Mouse (Mus musculus) gastrocnemius, postnatal 4 days (tissue): Measurements from ENCODE around the gene Kel. TPM values are rescaled to one million over a fixed set of nuclear protein-coding genes. Genes with fewer than 3 reads are reported as not detected.

Source experiments
- DNase-seq, 2 experiments: peaks; one replicate each; pipeline ENCODE4 v3.0.0; 2021 to 2022; ENCODE audit warnings: low spot score in 2 of 2, mixed read lengths in 2 of 2
- long read RNA-seq, 2 experiments: library from polyadenylated mRNA; stranded (forward); transcript quantifications; one replicate each; pipeline ENCODE4 v2.0.0; 2021
- total RNA-seq, 2 experiments: library from RNA; stranded (reverse); gene quantifications; 2 replicates each; pipeline ENCODE4 v1.2.3; 2021

The Kel gene
- 1 to 10 TPM in 1 of 2 experiments, under 1 TPM in 1; 0.78 to 1.4 TPM for total RNA-seq
- long read RNA-seq, experiment 1, result 0 reads
- long read RNA-seq, experiment 2, partial matches to known transcripts, result 2 of 6 reads
- long read RNA-seq, experiment 2, other reads (novel, unspliced or antisense), result 4 of 6 reads

DNA sequence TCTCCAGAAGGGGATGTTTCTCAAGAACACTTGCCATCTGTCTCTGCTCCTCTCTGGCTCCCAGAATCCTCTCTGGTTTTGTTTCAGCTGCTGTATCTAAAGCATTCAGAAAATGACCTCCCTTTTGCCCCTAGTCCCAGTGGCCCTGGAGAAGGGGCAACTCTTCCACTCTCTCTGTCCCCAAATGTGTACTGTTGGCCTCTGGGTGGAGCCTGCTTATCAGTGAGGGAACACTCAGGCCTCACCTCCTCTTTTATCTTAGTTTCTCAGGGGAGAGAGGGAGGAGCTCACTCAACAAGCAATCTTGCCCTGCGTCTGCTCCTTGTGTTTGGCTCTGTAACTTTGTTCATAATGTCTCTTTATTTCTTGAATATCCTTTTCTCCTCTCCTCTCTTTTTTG is at the start of gene Kel:
Gene Kel (minus strand): TSS at position 217 of the 400 bp plus-strand sequence.
- DNase-seq, result no peak

DNA sequence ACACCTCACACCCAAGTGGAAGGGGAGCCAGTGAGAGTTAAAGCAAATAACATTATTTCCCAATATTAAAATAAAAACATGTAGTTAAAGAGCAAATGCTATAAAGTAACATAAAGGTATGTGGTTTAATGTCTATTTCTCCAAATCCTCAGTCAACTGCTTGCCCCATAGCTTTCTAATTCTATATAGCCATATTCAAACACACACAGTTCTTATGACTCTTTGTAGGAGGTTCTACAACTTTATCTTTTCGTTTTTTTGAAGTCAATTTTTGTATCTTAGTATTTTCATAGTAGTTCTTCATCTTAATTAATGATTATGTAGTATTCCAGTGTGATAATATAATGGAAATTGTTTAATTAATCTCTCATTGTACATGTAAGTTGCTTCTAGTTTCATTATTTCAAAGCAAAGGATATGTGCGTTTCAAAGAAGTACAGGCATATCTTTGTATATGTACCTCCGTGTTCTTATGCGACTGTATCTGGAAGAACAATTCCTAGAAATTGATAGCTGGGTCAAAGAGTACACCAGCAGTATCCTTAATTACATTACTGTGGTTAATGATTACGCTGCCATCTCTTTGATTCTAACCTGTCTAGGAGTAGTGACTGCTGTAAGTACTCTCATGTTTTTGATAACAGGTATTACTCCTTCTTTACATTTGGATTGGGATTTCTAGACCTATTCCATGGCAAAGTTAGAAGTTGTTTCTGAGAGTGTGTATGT is 40.7 kb upstream of the Kel start:
- DNase-seq, result no peak

GRCm38 (mm10) chr6:41741101-41741500 is 37.0 kb upstream of the Kel start:
- DNase-seq, result no peak

DNA sequence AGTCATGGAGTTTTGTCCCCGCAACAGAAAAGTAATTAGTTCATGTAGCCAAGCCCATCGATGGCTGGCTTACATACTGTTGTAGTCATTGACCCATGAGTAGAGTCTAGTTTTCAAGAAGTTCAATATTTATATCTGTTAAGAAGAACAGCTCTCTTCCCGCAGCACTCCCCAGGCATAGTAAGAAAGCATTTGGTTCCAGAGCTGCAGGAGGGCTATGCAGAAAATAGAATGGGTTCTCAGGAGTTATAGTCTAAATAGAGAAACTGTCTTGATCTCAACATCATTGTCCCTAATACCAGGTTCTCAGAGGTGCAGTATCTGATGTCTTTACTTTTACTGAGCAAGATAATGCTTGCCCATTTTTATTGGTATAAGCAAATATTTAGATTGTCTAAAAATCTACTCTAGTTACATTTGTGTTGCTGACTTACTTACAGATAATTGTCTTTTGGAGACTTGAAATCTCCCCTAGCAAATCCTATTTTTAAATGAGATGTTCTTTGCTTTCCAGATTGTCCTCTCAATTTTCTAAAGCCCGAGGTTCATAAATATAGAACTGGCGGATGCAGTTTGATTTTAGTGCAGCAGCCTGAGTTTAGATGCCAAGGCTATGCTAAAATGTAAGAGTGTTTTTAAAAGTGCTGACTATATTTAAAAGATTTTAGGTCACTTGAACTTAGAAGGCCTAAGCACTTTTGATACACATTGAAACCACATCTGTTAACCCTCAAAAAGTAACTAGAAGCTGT is 30.8 kb upstream of the Kel start:
- DNase-seq, result no peak

GRCm38 (mm10) chr6:41727989-41728609 is 24.0 kb upstream of the Kel start:
- DNase-seq, result no peak

GRCm38 (mm10) chr6:41721430-41721829 is 17.3 kb upstream of the Kel start:
- DNase-seq, result no peak

GRCm38 (mm10) chr6:41710281-41710680 is 6.1 kb upstream of the Kel start:
- DNase-seq, result no peak

- no peak for DNase-seq
Measured at GRCm38 (mm10) chr6:41706275-41706674, 2.1 kb upstream of the Kel start.

DNA sequence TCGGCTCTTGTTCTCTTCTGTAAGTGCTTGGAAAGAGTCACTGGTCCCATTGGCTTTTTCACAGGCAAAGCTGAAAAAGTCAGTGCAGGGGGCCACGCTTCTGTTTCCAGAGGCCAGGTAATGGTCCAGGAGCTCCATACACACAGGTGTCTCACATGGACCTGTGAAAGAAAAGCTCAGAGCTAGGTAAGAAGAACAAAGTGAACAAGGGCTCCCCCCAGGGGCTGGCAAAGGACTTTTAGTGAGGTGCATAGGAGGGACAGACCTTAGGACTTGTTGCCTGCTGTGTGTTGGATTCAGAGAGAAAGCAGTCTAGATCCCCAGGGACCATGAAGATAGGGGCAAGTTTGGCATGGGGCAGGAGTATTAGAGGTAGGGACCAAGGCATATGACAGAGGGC is 1.2 kb downstream of the Kel start:
- no peak for DNase-seq

DNA sequence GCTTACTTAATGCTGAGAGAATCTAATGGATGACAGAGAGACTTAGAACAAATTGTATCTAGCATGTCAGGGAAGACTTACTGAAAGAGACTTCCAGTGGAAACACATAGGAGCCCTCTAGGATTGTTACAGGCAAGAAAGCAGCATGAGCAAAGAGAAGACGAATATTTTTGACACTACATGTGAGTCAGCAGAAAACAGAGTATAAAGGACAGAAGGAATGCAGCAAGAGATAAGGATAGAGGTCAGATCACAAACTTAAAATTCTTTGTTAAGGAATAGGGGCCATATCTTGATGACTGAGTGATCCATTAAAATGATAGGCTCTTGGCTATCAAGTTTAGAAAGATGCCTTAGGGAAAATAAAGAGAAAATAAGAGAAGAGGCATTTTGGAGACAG is 2.9 kb downstream of the Kel start:
- DNase-seq, result no peak

GRCm38 (mm10) chr6:41694407-41694806 is 9.7 kb downstream of the Kel start:
- no peak for DNase-seq

DNA sequence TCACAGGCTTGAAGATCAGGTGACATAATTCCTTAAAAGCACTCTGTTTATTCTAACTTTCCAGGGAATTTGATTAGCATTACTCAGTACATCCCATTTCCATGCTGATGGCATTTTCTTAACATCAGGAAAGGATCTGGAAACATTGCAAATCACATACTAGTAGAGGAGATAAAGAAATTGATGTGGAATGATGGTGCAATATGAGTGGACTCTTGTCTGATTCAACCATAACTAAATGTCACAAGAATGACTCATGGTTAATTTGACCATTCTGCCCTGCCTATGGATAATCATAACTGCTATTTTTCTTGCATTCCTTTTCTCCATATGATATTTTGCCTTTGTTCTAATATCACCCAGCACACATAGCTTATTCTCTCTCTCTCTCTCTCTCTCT is 11.9 kb downstream of the Kel start:
- no peak for DNase-seq

- DNase-seq, result no peak
Measured at GRCm38 (mm10) chr6:41685596-41685995, 18.5 kb downstream of the Kel start.

DNA sequence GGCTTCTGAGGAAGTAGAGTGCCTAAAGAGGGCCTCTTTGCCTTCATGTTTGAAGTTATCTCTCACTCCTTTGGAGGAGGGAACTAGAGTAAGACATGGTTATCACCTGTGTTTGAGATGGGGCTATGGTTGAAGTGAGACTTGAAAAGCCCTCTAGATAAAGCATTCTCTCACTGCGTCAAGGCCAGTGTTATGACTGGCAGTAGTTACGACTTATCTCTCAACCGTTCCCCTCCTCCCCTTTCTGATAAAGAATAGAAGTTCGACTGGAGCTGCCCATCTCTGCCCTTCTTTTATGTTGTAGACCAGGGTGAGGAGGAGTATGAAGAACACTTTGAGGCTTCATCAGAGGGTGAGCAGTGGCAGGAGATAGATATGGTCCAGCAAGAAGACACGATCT is 19.2 kb downstream of the Kel start:
- no peak for DNase-seq

GRCm38 (mm10) chr6:41684131-41684530 is 20.0 kb downstream of the Kel start, which contains the start of gene Llcfc1:
Gene Llcfc1 (plus strand): TSS chr6:41684431.
- DNase-seq, result no peak

DNA sequence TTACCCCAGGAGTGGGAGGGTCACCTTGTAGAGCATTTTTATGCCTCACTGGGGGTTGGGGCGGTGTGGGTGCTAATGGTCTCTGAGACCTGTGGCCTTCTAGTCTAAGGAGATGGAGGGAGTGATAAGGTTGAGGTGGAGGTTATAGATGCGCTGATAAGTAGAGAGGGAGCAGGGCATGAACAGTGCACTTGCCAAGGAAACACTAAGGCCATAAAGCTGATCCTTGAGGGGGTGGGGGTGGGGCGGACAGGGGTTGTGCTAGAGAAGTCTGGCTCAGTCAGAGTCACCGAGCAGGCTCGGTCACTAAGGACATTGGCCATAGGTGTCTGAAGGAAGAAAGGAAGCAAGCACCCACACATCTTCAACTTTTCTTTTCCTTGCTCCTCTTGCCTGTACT is 22.5 kb downstream of the Kel start:
- DNase-seq, result no peak

- no peak for DNase-seq
Measured at GRCm38 (mm10) chr6:41680669-41681068, 23.5 kb downstream of the Kel start, which contains the start of gene Trpv5. Gene Trpv5 (minus strand): TSS chr6:41680769.

DNA sequence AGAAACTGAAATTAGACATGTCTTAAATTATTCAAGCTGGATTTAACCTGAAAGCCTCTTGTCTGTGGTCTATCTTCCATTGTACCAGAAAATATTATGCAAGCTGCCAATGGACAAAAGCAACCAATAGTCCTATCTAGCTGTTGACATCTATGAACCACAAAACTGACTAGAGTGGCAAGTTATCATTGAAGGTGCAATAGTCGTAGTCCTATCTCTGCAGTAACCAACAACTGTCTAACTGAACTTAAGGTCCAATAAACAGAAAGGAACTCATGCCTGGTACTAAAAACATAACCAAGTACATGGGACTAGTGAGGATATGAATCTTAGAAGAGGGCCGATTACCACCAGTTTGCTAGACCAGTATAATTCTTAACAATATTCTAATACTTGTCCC is 27.6 kb downstream of the Kel start:
- DNase-seq, result no peak

GRCm38 (mm10) chr6:41662320-41662719 is 41.8 kb downstream of the Kel start:
- no peak for DNase-seq

DNA sequence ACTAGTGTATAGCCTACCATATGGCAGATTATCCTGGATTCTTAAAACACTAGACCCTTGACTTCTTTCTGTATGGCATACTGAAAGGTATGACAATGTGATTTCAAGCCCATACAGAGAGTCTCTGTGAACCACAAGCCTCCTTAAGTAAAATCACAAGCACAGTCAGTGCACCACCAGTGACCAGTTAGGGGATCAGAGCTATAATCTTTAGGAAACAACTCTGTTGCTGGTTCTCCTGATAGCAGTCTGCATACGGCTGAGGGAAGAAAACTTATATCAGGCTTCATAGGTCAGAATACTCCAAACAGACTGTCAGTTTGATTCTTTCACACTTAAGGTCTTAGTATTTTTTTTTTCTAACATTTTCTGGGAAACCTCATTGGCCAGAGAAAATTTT is 45.7 kb downstream of the Kel start:
- DNase-seq, result no peak

- no peak for DNase-seq
Measured at GRCm38 (mm10) chr6:41654648-41655047, 49.5 kb downstream of the Kel start.

DNA sequence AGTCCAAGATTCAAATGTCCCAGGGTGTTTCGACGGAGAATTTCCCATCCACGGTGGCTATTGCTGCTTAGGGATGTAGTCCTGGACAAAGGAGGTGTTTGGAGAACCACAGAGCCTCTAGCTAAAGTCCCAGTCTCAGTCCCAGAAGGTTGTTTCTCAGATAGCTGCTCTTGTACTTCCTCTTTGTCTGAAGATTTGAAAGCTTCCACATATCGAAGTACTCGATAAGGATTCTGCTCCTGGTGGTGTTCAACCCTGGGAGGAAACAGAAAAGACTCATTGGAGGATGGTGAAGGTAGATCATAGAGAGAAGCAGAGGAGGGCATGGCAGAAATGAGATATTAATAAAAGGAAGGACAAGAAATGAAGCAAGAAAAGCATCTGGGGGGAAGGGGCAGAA is 51.0 kb downstream of the Kel start:
- DNase-seq, result no peak
